Mouse (Mus musculus): ENCODE results near the gene Slc25a21. TPM values are rescaled to one million over a fixed set of nuclear protein-coding genes. Genes with fewer than 3 reads are reported as not detected.

Gene Slc25a21
- polyA plus RNA-seq, 1 experiment, result not detected

- no peak overlapping the region for H3K4me3 ChIP-seq (ENCODE audit: insufficient read depth, poor library complexity, severe bottlenecking)
- H3ac ChIP-seq (ENCODE audit: control insufficient read depth, insufficient read length, low read depth), result no peak overlapping the region
- no peaks in the 10 kb centered on the region for H3K79me3 ChIP-seq (ENCODE audit: low read depth)
- no peaks in the 10 kb centered on the region for H3K27me3 ChIP-seq (ENCODE audit: control insufficient read depth, insufficient read depth, insufficient read length)
- no peaks in the 10 kb centered on the region for H3K79me2 ChIP-seq (ENCODE audit: control insufficient read depth, insufficient read depth)
- no peaks in the 10 kb centered on the region for H3K36me3 ChIP-seq (ENCODE audit: control insufficient read depth, insufficient read depth)
- TF ChIP-seq FOSL1 (IDR thresholded peaks at IDR 0.05; ENCODE audit: insufficient read depth, low read length, poor library complexity, severe bottlenecking) (no peak), USF1 (IDR thresholded peaks at IDR 0.05; ENCODE audit: low read depth) (no peak), CTCF (IDR thresholded peaks at IDR 0.05; ENCODE audit: control insufficient read depth, insufficient read depth, insufficient read length) (no peak), MYOG (IDR thresholded peaks at IDR 0.05; ENCODE audit: control insufficient read depth, extremely low read depth, insufficient read length) (no peak), CEBPB (IDR thresholded peaks at IDR 0.05; ENCODE audit: low read depth) (no peak), MAX (IDR thresholded peaks at IDR 0.05) (no peak), MYOD1 (IDR thresholded peaks at IDR 0.05; ENCODE audit: control insufficient read depth, insufficient read length, low read depth) (no peak)
These were observed 124.7 kb downstream of the Slc25a21 start for GRCm38 (mm10) chr12:57072616-57073015.

GRCm38 (mm10) chr12:57068607-57069006 is 128.7 kb downstream of the Slc25a21 start:
- Histone ChIP-seq H3ac (ENCODE audit: control insufficient read depth, insufficient read length, low read depth) (no peak overlapping the region), H3K36me3 (ENCODE audit: control insufficient read depth, insufficient read depth) (no peaks in the 10 kb centered on the region), H3K79me3 (ENCODE audit: low read depth) (no peaks in the 10 kb centered on the region), H3K27me3 (ENCODE audit: control insufficient read depth, insufficient read depth, insufficient read length) (no peaks in the 10 kb centered on the region), H3K4me3 (ENCODE audit: insufficient read depth, poor library complexity, severe bottlenecking) (no peak overlapping the region), H3K79me2 (ENCODE audit: control insufficient read depth, insufficient read depth) (no peaks in the 10 kb centered on the region)
- TF ChIP-seq FOSL1 (IDR thresholded peaks at IDR 0.05; ENCODE audit: insufficient read depth, low read length, poor library complexity, severe bottlenecking), result no peak
- TF ChIP-seq MYOG (IDR thresholded peaks at IDR 0.05; ENCODE audit: control insufficient read depth, extremely low read depth, insufficient read length), result no peak
- no peak for TF ChIP-seq CEBPB (IDR thresholded peaks at IDR 0.05; ENCODE audit: low read depth)
- TF ChIP-seq MAX (IDR thresholded peaks at IDR 0.05), result no peak
- no peak for TF ChIP-seq MYOD1 (IDR thresholded peaks at IDR 0.05; ENCODE audit: control insufficient read depth, insufficient read length, low read depth)
- TF ChIP-seq USF1 (IDR thresholded peaks at IDR 0.05; ENCODE audit: low read depth), result no peak
- no peak for TF ChIP-seq CTCF (IDR thresholded peaks at IDR 0.05; ENCODE audit: control insufficient read depth, insufficient read depth, insufficient read length)

GRCm38 (mm10) chr12:57019737-57020136 is 177.5 kb downstream of the Slc25a21 start:
- no peaks in the 10 kb centered on the region for H3K79me3 ChIP-seq (ENCODE audit: low read depth)
- TF ChIP-seq FOSL1 (IDR thresholded peaks at IDR 0.05; ENCODE audit: insufficient read depth, low read length, poor library complexity, severe bottlenecking) (no peak), MYOG (IDR thresholded peaks at IDR 0.05; ENCODE audit: control insufficient read depth, extremely low read depth, insufficient read length) (no peak), MYOD1 (IDR thresholded peaks at IDR 0.05; ENCODE audit: control insufficient read depth, insufficient read length, low read depth) (no peak), CTCF (IDR thresholded peaks at IDR 0.05; ENCODE audit: control insufficient read depth, insufficient read depth, insufficient read length) (no peak), CEBPB (IDR thresholded peaks at IDR 0.05; ENCODE audit: low read depth) (no peak), USF1 (IDR thresholded peaks at IDR 0.05; ENCODE audit: low read depth) (no peak)
- H3ac ChIP-seq (ENCODE audit: control insufficient read depth, insufficient read length, low read depth), result no peak overlapping the region
- no peaks in the 10 kb centered on the region for H3K27me3 ChIP-seq (ENCODE audit: control insufficient read depth, insufficient read depth, insufficient read length)
- H3K4me3 ChIP-seq (ENCODE audit: insufficient read depth, poor library complexity, severe bottlenecking), result no peak overlapping the region
- no peaks in the 10 kb centered on the region for H3K79me2 ChIP-seq (ENCODE audit: control insufficient read depth, insufficient read depth)
- H3K36me3 ChIP-seq (ENCODE audit: control insufficient read depth, insufficient read depth), result no peaks in the 10 kb centered on the region

- Histone ChIP-seq H3K4me3 (ENCODE audit: insufficient read depth, poor library complexity, severe bottlenecking) (no peak overlapping the region), H3K79me2 (ENCODE audit: control insufficient read depth, insufficient read depth) (no peaks in the 10 kb centered on the region), H3K27me3 (ENCODE audit: control insufficient read depth, insufficient read depth, insufficient read length) (no peaks in the 10 kb centered on the region), H3K36me3 (ENCODE audit: control insufficient read depth, insufficient read depth) (no peaks in the 10 kb centered on the region), H3K79me3 (ENCODE audit: low read depth) (no peaks in the 10 kb centered on the region), H3ac (ENCODE audit: control insufficient read depth, insufficient read length, low read depth) (no peak overlapping the region)
- TF ChIP-seq MAX (IDR thresholded peaks at IDR 0.05) (no peak), FOSL1 (IDR thresholded peaks at IDR 0.05; ENCODE audit: insufficient read depth, low read length, poor library complexity, severe bottlenecking) (no peak), USF1 (IDR thresholded peaks at IDR 0.05; ENCODE audit: low read depth) (no peak), CEBPB (IDR thresholded peaks at IDR 0.05; ENCODE audit: low read depth) (no peak), CTCF (IDR thresholded peaks at IDR 0.05; ENCODE audit: control insufficient read depth, insufficient read depth, insufficient read length) (no peak), MYOG (IDR thresholded peaks at IDR 0.05; ENCODE audit: control insufficient read depth, extremely low read depth, insufficient read length) (no peak), MYOD1 (IDR thresholded peaks at IDR 0.05; ENCODE audit: control insufficient read depth, insufficient read length, low read depth) (no peak)
These were observed 180.4 kb downstream of the Slc25a21 start for GRCm38 (mm10) chr12:57016845-57017244.

- Histone ChIP-seq H3ac (ENCODE audit: control insufficient read depth, insufficient read length, low read depth) (no peak overlapping the region), H3K36me3 (ENCODE audit: control insufficient read depth, insufficient read depth) (no peaks in the 10 kb centered on the region), H3K4me3 (ENCODE audit: insufficient read depth, poor library complexity, severe bottlenecking) (no peak overlapping the region), H3K79me3 (ENCODE audit: low read depth) (no peaks in the 10 kb centered on the region), H3K79me2 (ENCODE audit: control insufficient read depth, insufficient read depth) (no peaks in the 10 kb centered on the region), H3K27me3 (ENCODE audit: control insufficient read depth, insufficient read depth, insufficient read length) (no peaks in the 10 kb centered on the region)
- TF ChIP-seq MAX (IDR thresholded peaks at IDR 0.05) (no peak), FOSL1 (IDR thresholded peaks at IDR 0.05; ENCODE audit: insufficient read depth, low read length, poor library complexity, severe bottlenecking) (no peak), USF1 (IDR thresholded peaks at IDR 0.05; ENCODE audit: low read depth) (no peak), MYOG (IDR thresholded peaks at IDR 0.05; ENCODE audit: control insufficient read depth, extremely low read depth, insufficient read length) (no peak), CEBPB (IDR thresholded peaks at IDR 0.05; ENCODE audit: low read depth) (no peak), CTCF (IDR thresholded peaks at IDR 0.05; ENCODE audit: control insufficient read depth, insufficient read depth, insufficient read length) (no peak), MYOD1 (IDR thresholded peaks at IDR 0.05; ENCODE audit: control insufficient read depth, insufficient read length, low read depth) (no peak)
These were observed 180.9 kb downstream of the Slc25a21 start for GRCm38 (mm10) chr12:57016324-57016723.

- Histone ChIP-seq H3ac (ENCODE audit: control insufficient read depth, insufficient read length, low read depth) (no peak overlapping the region), H3K79me3 (ENCODE audit: low read depth) (no peaks in the 10 kb centered on the region), H3K27me3 (ENCODE audit: control insufficient read depth, insufficient read depth, insufficient read length) (no peaks in the 10 kb centered on the region), H3K36me3 (ENCODE audit: control insufficient read depth, insufficient read depth) (no peaks in the 10 kb centered on the region), H3K4me3 (ENCODE audit: insufficient read depth, poor library complexity, severe bottlenecking) (no peak overlapping the region), H3K79me2 (ENCODE audit: control insufficient read depth, insufficient read depth) (no peaks in the 10 kb centered on the region)
- no peak for TF ChIP-seq MYOG (IDR thresholded peaks at IDR 0.05; ENCODE audit: control insufficient read depth, extremely low read depth, insufficient read length)
- TF ChIP-seq CEBPB (IDR thresholded peaks at IDR 0.05; ENCODE audit: low read depth), result no peak
- no peak for TF ChIP-seq MYOD1 (IDR thresholded peaks at IDR 0.05; ENCODE audit: control insufficient read depth, insufficient read length, low read depth)
These were observed 188.3 kb downstream of the Slc25a21 start for GRCm38 (mm10) chr12:57009010-57009409.

Measured in C2C12 (cell line).